Mouse (Mus musculus): ENCODE results near the gene Trmt5. TPM values are rescaled to one million over a fixed set of nuclear protein-coding genes. Genes with fewer than 3 reads are reported as not detected.

Trmt5 gene
- polyA plus RNA-seq, 1 experiment from 2014 or later, result 23.8 TPM

GRCm38 (mm10) chr12:73265381-73265978, 21.0 kb downstream of the Trmt5 start:
- Histone ChIP-seq H3K4me2 (no peak overlapping the region), H3K27ac (ENCODE audit: low read depth, low read length) (no peak overlapping the region), H3K4me1 (replicated peaks; ENCODE audit: control insufficient read depth, insufficient read depth, low read length) (no peaks in the 10 kb centered on the region), H3K9ac (ENCODE audit: low read depth, low read length) (no peak overlapping the region), H3K9me3 (ENCODE audit: control insufficient read depth, low read length) (no peaks in the 10 kb centered on the region), H3K36me3 (ENCODE audit: control insufficient read depth, insufficient read depth, low read length) (no peaks in the 10 kb centered on the region), H3K27me3 (replicated peaks; ENCODE audit: control insufficient read depth, insufficient read depth, low read length) (no peaks in the 10 kb centered on the region), H3K4me3 (ENCODE audit: low read depth, low read length) (no peak overlapping the region)
- ATAC-seq (replicated peaks; ENCODE audit: low FRiP score), result no peak
- WGBS, result 91% methylated on average over 3 of the region's 3 CpGs
- DNase-seq (ENCODE audit: low spot score), result no peak

GRCm38 (mm10) chr12:73260339-73260738, 26.2 kb downstream of the Trmt5 start:
- H3K36me3 ChIP-seq (ENCODE audit: control insufficient read depth, insufficient read depth, low read length), result no peaks in the 10 kb centered on the region
- no peak overlapping the region for H3K27ac ChIP-seq (ENCODE audit: low read depth, low read length)
- no peak overlapping the region for H3K4me3 ChIP-seq (ENCODE audit: low read depth, low read length)
- ATAC-seq (replicated peaks; ENCODE audit: low FRiP score) (no peak), DNase-seq (ENCODE audit: low spot score) (no peak)
- H3K9ac ChIP-seq (ENCODE audit: low read depth, low read length), result no peak overlapping the region
- H3K27me3 ChIP-seq (replicated peaks; ENCODE audit: control insufficient read depth, insufficient read depth, low read length), result no peaks in the 10 kb centered on the region
- 87% methylated on average over 1 of the region's 1 CpGs for WGBS
- H3K4me2 ChIP-seq, result no peak overlapping the region
- H3K9me3 ChIP-seq (ENCODE audit: control insufficient read depth, low read length), result no peaks in the 10 kb centered on the region
- H3K4me1 ChIP-seq (replicated peaks; ENCODE audit: control insufficient read depth, insufficient read depth, low read length), result no peaks in the 10 kb centered on the region

- no peaks in the 10 kb centered on the region for H3K36me3 ChIP-seq (ENCODE audit: control insufficient read depth, insufficient read depth, low read length)
- no peaks in the 10 kb centered on the region for H3K9me3 ChIP-seq (ENCODE audit: control insufficient read depth, low read length)
- no peak overlapping the region for H3K27ac ChIP-seq (ENCODE audit: low read depth, low read length)
- H3K4me3 ChIP-seq (ENCODE audit: low read depth, low read length), result no peak overlapping the region
- no peak overlapping the region for H3K9ac ChIP-seq (ENCODE audit: low read depth, low read length)
- WGBS, result 91% methylated on average over 6 of the region's 6 CpGs
- H3K4me2 ChIP-seq, result no peak overlapping the region
- no peak for ATAC-seq (replicated peaks; ENCODE audit: low FRiP score)
- DNase-seq (ENCODE audit: low spot score), result no peak
- no peaks in the 10 kb centered on the region for H3K27me3 ChIP-seq (replicated peaks; ENCODE audit: control insufficient read depth, insufficient read depth, low read length)
- no peaks in the 10 kb centered on the region for H3K4me1 ChIP-seq (replicated peaks; ENCODE audit: control insufficient read depth, insufficient read depth, low read length)
Observed at GRCm38 (mm10) chr12:73259269-73259668, 27.2 kb downstream of the Trmt5 start.

- Histone ChIP-seq H3K9me3 (ENCODE audit: control insufficient read depth, low read length) (no peaks in the 10 kb centered on the region), H3K4me1 (replicated peaks; ENCODE audit: control insufficient read depth, insufficient read depth, low read length) (no peaks in the 10 kb centered on the region), H3K9ac (ENCODE audit: low read depth, low read length) (no peak overlapping the region), H3K27ac (ENCODE audit: low read depth, low read length) (no peak overlapping the region), H3K4me2 (no peak overlapping the region), H3K27me3 (replicated peaks; ENCODE audit: control insufficient read depth, insufficient read depth, low read length) (no peaks in the 10 kb centered on the region), H3K36me3 (ENCODE audit: control insufficient read depth, insufficient read depth, low read length) (no peaks in the 10 kb centered on the region), H3K4me3 (ENCODE audit: low read depth, low read length) (no peak overlapping the region)
- WGBS, result 77% methylated on average over 2 of the region's 2 CpGs
- DNase-seq (ENCODE audit: low spot score) (no peak), ATAC-seq (replicated peaks; ENCODE audit: low FRiP score) (no peak)
Observed at GRCm38 (mm10) chr12:73255006-73255405, 31.5 kb downstream of the Trmt5 start.

GRCm38 (mm10) chr12:73245687-73246086, 40.8 kb downstream of the Trmt5 start:
- H3K9me3 ChIP-seq (ENCODE audit: control insufficient read depth, low read length), result no peaks in the 10 kb centered on the region
- ATAC-seq (replicated peaks; ENCODE audit: low FRiP score), result no peak
- no peak overlapping the region for H3K9ac ChIP-seq (ENCODE audit: low read depth, low read length)
- no peaks in the 10 kb centered on the region for H3K4me1 ChIP-seq (replicated peaks; ENCODE audit: control insufficient read depth, insufficient read depth, low read length)
- 81% methylated on average over 5 of the region's 5 CpGs for WGBS
- no peaks in the 10 kb centered on the region for H3K27me3 ChIP-seq (replicated peaks; ENCODE audit: control insufficient read depth, insufficient read depth, low read length)
- no peak overlapping the region for H3K27ac ChIP-seq (ENCODE audit: low read depth, low read length)
- H3K4me3 ChIP-seq (ENCODE audit: low read depth, low read length), result no peak overlapping the region
- H3K4me2 ChIP-seq, result no peak overlapping the region
- no peaks in the 10 kb centered on the region for H3K36me3 ChIP-seq (ENCODE audit: control insufficient read depth, insufficient read depth, low read length)
- DNase-seq (ENCODE audit: low spot score), result no peak

- Histone ChIP-seq H3K27ac (ENCODE audit: low read depth, low read length) (no peak overlapping the region), H3K27me3 (replicated peaks; ENCODE audit: control insufficient read depth, insufficient read depth, low read length) (no peaks in the 10 kb centered on the region), H3K36me3 (ENCODE audit: control insufficient read depth, insufficient read depth, low read length) (no peaks in the 10 kb centered on the region), H3K4me3 (ENCODE audit: low read depth, low read length) (no peak overlapping the region), H3K9ac (ENCODE audit: low read depth, low read length) (no peak overlapping the region), H3K4me2 (no peak overlapping the region), H3K9me3 (ENCODE audit: control insufficient read depth, low read length) (no peaks in the 10 kb centered on the region), H3K4me1 (replicated peaks; ENCODE audit: control insufficient read depth, insufficient read depth, low read length) (no peaks in the 10 kb centered on the region)
- 88% methylated on average over 10 of the region's 10 CpGs for WGBS
- no peak for ATAC-seq (replicated peaks; ENCODE audit: low FRiP score)
- no peak for DNase-seq (ENCODE audit: low spot score)
Observed at GRCm38 (mm10) chr12:73241960-73242359, 44.5 kb downstream of the Trmt5 start.

- Histone ChIP-seq H3K27me3 (replicated peaks; ENCODE audit: control insufficient read depth, insufficient read depth, low read length) (no peaks in the 10 kb centered on the region), H3K4me1 (replicated peaks; ENCODE audit: control insufficient read depth, insufficient read depth, low read length) (no peaks in the 10 kb centered on the region), H3K4me2 (no peak overlapping the region), H3K4me3 (ENCODE audit: low read depth, low read length) (no peak overlapping the region), H3K9me3 (ENCODE audit: control insufficient read depth, low read length) (no peaks in the 10 kb centered on the region), H3K9ac (ENCODE audit: low read depth, low read length) (no peak overlapping the region), H3K36me3 (ENCODE audit: control insufficient read depth, insufficient read depth, low read length) (no peaks in the 10 kb centered on the region), H3K27ac (ENCODE audit: low read depth, low read length) (no peak overlapping the region)
- DNase-seq (ENCODE audit: low spot score), result no peak
- 78% methylated on average over 2 of the region's 2 CpGs for WGBS
- ATAC-seq (replicated peaks; ENCODE audit: low FRiP score), result no peak
Observed at GRCm38 (mm10) chr12:73232586-73232985, 53.9 kb downstream of the Trmt5 start.

GRCm38 (mm10) chr12:73231552-73231951, 55.0 kb downstream of the Trmt5 start:
- Histone ChIP-seq H3K27ac (ENCODE audit: low read depth, low read length) (no peak overlapping the region), H3K4me3 (ENCODE audit: low read depth, low read length) (no peak overlapping the region), H3K9ac (ENCODE audit: low read depth, low read length) (no peak overlapping the region), H3K36me3 (ENCODE audit: control insufficient read depth, insufficient read depth, low read length) (no peaks in the 10 kb centered on the region), H3K27me3 (replicated peaks; ENCODE audit: control insufficient read depth, insufficient read depth, low read length) (no peaks in the 10 kb centered on the region), H3K4me2 (no peak overlapping the region), H3K4me1 (replicated peaks; ENCODE audit: control insufficient read depth, insufficient read depth, low read length) (no peaks in the 10 kb centered on the region), H3K9me3 (ENCODE audit: control insufficient read depth, low read length) (no peaks in the 10 kb centered on the region)
- DNase-seq (ENCODE audit: low spot score), result no peak
- no peak for ATAC-seq (replicated peaks; ENCODE audit: low FRiP score)

- ATAC-seq (replicated peaks; ENCODE audit: low FRiP score) (no peak), DNase-seq (ENCODE audit: low spot score) (no peak)
- H3K4me3 ChIP-seq (ENCODE audit: low read depth, low read length), result no peak overlapping the region
- no peak overlapping the region for H3K27ac ChIP-seq (ENCODE audit: low read depth, low read length)
- no peak overlapping the region for H3K9ac ChIP-seq (ENCODE audit: low read depth, low read length)
- H3K9me3 ChIP-seq (ENCODE audit: control insufficient read depth, low read length), result no peaks in the 10 kb centered on the region
- H3K36me3 ChIP-seq (ENCODE audit: control insufficient read depth, insufficient read depth, low read length), result no peaks in the 10 kb centered on the region
- H3K27me3 ChIP-seq (replicated peaks; ENCODE audit: control insufficient read depth, insufficient read depth, low read length), result no peaks in the 10 kb centered on the region
- H3K4me2 ChIP-seq, result no peak overlapping the region
- no peaks in the 10 kb centered on the region for H3K4me1 ChIP-seq (replicated peaks; ENCODE audit: control insufficient read depth, insufficient read depth, low read length)
Observed at GRCm38 (mm10) chr12:73230196-73230595, 56.3 kb downstream of the Trmt5 start.

Measured in liver, embryonic 11.5 days (tissue).